In genomic region chr15:63170171-63170570, GRCm38 (mm10) we compare ENCODE assay signal across 25 mouse cellular contexts.
DNase-seq lines count a peak whose midpoint lies in the region; ATAC-seq and TF ChIP-seq lines count a peak whose summit lies in the region.
"Had no signal": no experiment of that assay in that cellular context is flagged by ENCODE, and none has a peak within 500 bp of the region (broad histone marks: within the 10 kb centered on the region; RNA-seq: fewer than 3 reads in every experiment).

No protein-coding gene starts in this region.

- WGBS in forebrain, embryonic 14.5 days: 25% methylated on average over 1 of the region's 1 CpGs
- WGBS in forebrain, embryonic 12.5 days: 42% methylated on average over 1 of the region's 1 CpGs
- WGBS in liver, adult 2 months: 79% methylated on average over 1 of the region's 1 CpGs
- whole genome bisulfite sequencing in liver, embryonic 11.5 days: 50% methylated on average over 1 of the region's 1 CpGs
- WGBS in embryonic facial prominence, embryonic 15.5 days: 26% methylated on average over 1 of the region's 1 CpGs

- H3K9ac ChIP-seq in forebrain, embryonic 14.5 days (ENCODE audit: low read length): no peak overlapping the region
- no peak overlapping the region for H3K9ac ChIP-seq in forebrain, embryonic 12.5 days
- H3K9ac ChIP-seq in liver, adult 2 months (ENCODE audit: low read depth, low read length): no peak overlapping the region
- no peak overlapping the region for H3K9ac ChIP-seq in liver, embryonic 11.5 days (ENCODE audit: low read depth, low read length)
- no peak overlapping the region for H3K9ac ChIP-seq in embryonic facial prominence, embryonic 15.5 days
- H3K9ac ChIP-seq: embryonic facial prominence, embryonic 12.5 days; hindbrain, embryonic 13.5 days; limb, embryonic 13.5 days; liver, embryonic 14.5 days; lung, embryonic 15.5 days had no signal

- no peaks in the 10 kb centered on the region for H3K36me3 ChIP-seq in forebrain, embryonic 14.5 days (ENCODE audit: control insufficient read depth, insufficient read depth, low read length)
- no peaks in the 10 kb centered on the region for H3K36me3 ChIP-seq in forebrain, embryonic 12.5 days (replicated peaks)
- H3K36me3 ChIP-seq in liver, adult 2 months (ENCODE audit: control insufficient read depth, insufficient read depth, low read length): no peaks in the 10 kb centered on the region
- H3K36me3 ChIP-seq in liver, embryonic 11.5 days (ENCODE audit: control insufficient read depth, insufficient read depth, low read length): no peaks in the 10 kb centered on the region
- no peaks in the 10 kb centered on the region for H3K36me3 ChIP-seq in embryonic facial prominence, embryonic 15.5 days
- H3K36me3 ChIP-seq: embryonic facial prominence, embryonic 12.5 days; hindbrain, embryonic 13.5 days; limb, embryonic 13.5 days; lung, embryonic 15.5 days had no signal

- ATAC-seq in forebrain, embryonic 14.5 days: 0 out of 2 replicates have a peak, but pooled peaks have one; percentile 34
- no peak for ATAC-seq in forebrain, embryonic 12.5 days (ENCODE audit: low FRiP score)
- ATAC-seq in liver, embryonic 11.5 days (replicated peaks; ENCODE audit: low FRiP score): no peak
- ATAC-seq in embryonic facial prominence, embryonic 15.5 days (ENCODE audit: insufficient number of reproducible peaks, low FRiP score, low TSS enrichment, low read depth): no peak; the same call in 1 of the 2 replicates
- ATAC-seq: intestine, embryonic 16.5 days had no signal

- H3K27ac ChIP-seq in forebrain, embryonic 14.5 days (ENCODE audit: low read depth, low read length): no peak overlapping the region
- no peak overlapping the region for H3K27ac ChIP-seq in forebrain, embryonic 12.5 days
- H3K27ac ChIP-seq in liver, adult 2 months (replicated peaks; ENCODE audit: insufficient read depth, low read depth, low read length): no peak overlapping the region
- H3K27ac ChIP-seq in liver, embryonic 11.5 days (ENCODE audit: low read depth, low read length): no peak overlapping the region
- 0 out of 2 replicates have a peak overlapping the region, but pooled peaks have one; percentile 28 for H3K27ac ChIP-seq in embryonic facial prominence, embryonic 15.5 days (replicated peaks)
- H3K27ac ChIP-seq: embryonic facial prominence, embryonic 12.5 days; hindbrain, embryonic 13.5 days; limb, embryonic 13.5 days; liver, embryonic 14.5 days; lung, embryonic 15.5 days had no signal

- H3K9me3 ChIP-seq in forebrain, embryonic 14.5 days (replicated peaks; ENCODE audit: control insufficient read depth, low read length): no peaks in the 10 kb centered on the region
- H3K9me3 ChIP-seq in forebrain, embryonic 12.5 days: no peaks in the 10 kb centered on the region
- no peaks in the 10 kb centered on the region for H3K9me3 ChIP-seq in liver, embryonic 11.5 days (ENCODE audit: control insufficient read depth, low read length)
- no peaks in the 10 kb centered on the region for H3K9me3 ChIP-seq in embryonic facial prominence, embryonic 15.5 days (replicated peaks)
- H3K9me3 ChIP-seq: embryonic facial prominence, embryonic 12.5 days; hindbrain, embryonic 13.5 days; limb, embryonic 13.5 days; lung, embryonic 15.5 days had no signal

- no peak for TF ChIP-seq CTCF in liver, adult 2 months (IDR thresholded peaks at IDR 0.05; ENCODE audit: low read depth, low read length)

- no peaks in the 10 kb centered on the region for H3K4me1 ChIP-seq in forebrain, embryonic 14.5 days (ENCODE audit: control insufficient read depth, insufficient read depth, low read length)
- H3K4me1 ChIP-seq in forebrain, embryonic 12.5 days: no peaks in the 10 kb centered on the region
- peaks cover 3% of the 10 kb centered on the region; the same call in 1 of the 2 replicates for H3K4me1 ChIP-seq in liver, adult 2 months (ENCODE audit: control insufficient read depth, insufficient read depth, low read length)
- H3K4me1 ChIP-seq in liver, embryonic 11.5 days (replicated peaks; ENCODE audit: control insufficient read depth, insufficient read depth, low read length): no peaks in the 10 kb centered on the region
- H3K4me1 ChIP-seq in embryonic facial prominence, embryonic 15.5 days: no peaks in the 10 kb centered on the region
- H3K4me1 ChIP-seq: embryonic facial prominence, embryonic 12.5 days; hindbrain, embryonic 13.5 days; limb, embryonic 13.5 days; lung, embryonic 15.5 days had no signal

- TF ChIP-seq POLR2A in liver, adult 2 months (IDR thresholded peaks at IDR 0.05; ENCODE audit: extremely low read depth, insufficient read depth, low read length): no peak

- no peak overlapping the region for H3K4me2 ChIP-seq in forebrain, embryonic 14.5 days (ENCODE audit: low read length)
- no peak overlapping the region for H3K4me2 ChIP-seq in forebrain, embryonic 12.5 days
- no peak overlapping the region for H3K4me2 ChIP-seq in liver, embryonic 11.5 days
- H3K4me2 ChIP-seq in embryonic facial prominence, embryonic 15.5 days (replicated peaks): no peak overlapping the region
- H3K4me2 ChIP-seq: embryonic facial prominence, embryonic 12.5 days; heart, embryonic 11.5 days; hindbrain, embryonic 13.5 days; limb, embryonic 13.5 days; lung, embryonic 15.5 days had no signal

- no peak overlapping the region for H3K4me3 ChIP-seq in forebrain, embryonic 14.5 days (ENCODE audit: low read depth, low read length)
- no peak overlapping the region for H3K4me3 ChIP-seq in forebrain, embryonic 12.5 days (replicated peaks)
- H3K4me3 ChIP-seq in liver, adult 2 months (ENCODE audit: insufficient read depth, low read depth, low read length): no peak overlapping the region
- H3K4me3 ChIP-seq in liver, embryonic 11.5 days (ENCODE audit: low read depth, low read length): no peak overlapping the region
- H3K4me3 ChIP-seq in embryonic facial prominence, embryonic 15.5 days (replicated peaks): no peak overlapping the region
- H3K4me3 ChIP-seq: embryonic facial prominence, embryonic 12.5 days; erythroblast, embryonic 14.5 days; hindbrain, embryonic 13.5 days; limb, embryonic 13.5 days; lung, embryonic 15.5 days had no signal

- H3K79me2 ChIP-seq in liver, adult 2 months (ENCODE audit: control insufficient read depth, insufficient read depth, low read length): no peaks in the 10 kb centered on the region

- H3K27me3 ChIP-seq in forebrain, embryonic 14.5 days (replicated peaks; ENCODE audit: control insufficient read depth, insufficient read depth, low read length): no peaks in the 10 kb centered on the region
- H3K27me3 ChIP-seq in forebrain, embryonic 12.5 days: no peaks in the 10 kb centered on the region
- H3K27me3 ChIP-seq in liver, adult 2 months (ENCODE audit: control insufficient read depth, insufficient read depth, low read length): no peaks in the 10 kb centered on the region
- H3K27me3 ChIP-seq in liver, embryonic 11.5 days (replicated peaks; ENCODE audit: control insufficient read depth, insufficient read depth, low read length): no peaks in the 10 kb centered on the region
- H3K27me3 ChIP-seq in embryonic facial prominence, embryonic 15.5 days: no peaks in the 10 kb centered on the region
- H3K27me3 ChIP-seq: embryonic facial prominence, embryonic 12.5 days; hindbrain, embryonic 13.5 days; limb, embryonic 13.5 days; lung, embryonic 15.5 days had no signal

- DNase-seq in forebrain, embryonic 14.5 days (ENCODE audit: low spot score): peak; percentile 51
- DNase-seq in liver, adult 2 months (ENCODE audit: extremely low read depth, low read depth, low spot score): peak; percentile 13
- DNase-seq in liver, embryonic 11.5 days (ENCODE audit: low spot score): no peak
- DNase-seq in Muller cell, postnatal 12 days (ENCODE audit: inconsistent ontology term): peak; percentile 73
- no peak for DNase-seq in embryo, embryonic 10 days (ENCODE audit: low spot score)
- DNase-seq: adrenal gland, postnatal 25 days; cerebellum, adult 2 months; cerebellum, postnatal 14 days; gastrocnemius, postnatal 25 days; heart, adult 11 months; heart, postnatal 4 days; kidney, adult 8-10 months; kidney, postnatal 10 days; layer of hippocampus, adult 9-11 months; midbrain, embryonic 14.5 days had no signal

Comparison
In these comparisons a context has a peak if more than half of its experiments do, and no peak if none do; other contexts are left out.
1. DNase-seq: peak in forebrain, embryonic 14.5 days (single experiment), liver, adult 2 months (single experiment) and Muller cell, postnatal 12 days (single experiment); none in liver, embryonic 11.5 days (single experiment) and embryo, embryonic 10 days (single experiment).